Mouse (Mus musculus) heart, embryonic 13.5 days (tissue): ENCODE measurements at regions not wholly inside any gene's neighbourhood (a gene's known extent, or its start where the extent isn't known, plus 50 kb on each side); places are given as distances from the start of the nearest gene placed in this dataset.
A peak's percentile ranks its signal among the peaks of the same experiment; 100 is the strongest.

ENCODE experiments used
- ATAC-seq: fragments of 200-750 bp; cut with Nextera tagmentation; 2 replicates; pipeline ENCODE4 v1.8.0; 2017; ENCODE audit warnings: moderate TSS enrichment; ENCODE audit not compliant: insufficient number of reproducible peaks, low FRiP score, low TSS enrichment; ENCODE audit errors: extremely low read depth
- H3K27ac ChIP-seq: fragments of 300-500 bp; sonication (generic); replicated peaks from 2 replicates; pipeline ENCODE4 v1.5.1; 2015; ENCODE audit warnings: moderate library complexity, mild to moderate bottlenecking, inconsistent platforms
- H3K27me3 ChIP-seq: fragments of 300-500 bp; sonication (generic); replicated peaks from 2 replicates; pipeline ENCODE4 v1.6.1; 2015; ENCODE audit warnings: mild to moderate bottlenecking, inconsistent platforms
- H3K36me3 ChIP-seq: fragments of 300-500 bp; sonication (generic); 2 replicates; pipeline ENCODE4 v1.6.1; 2015; ENCODE audit warnings: mild to moderate bottlenecking, inconsistent platforms
- H3K4me1 ChIP-seq: fragments of 300-500 bp; sonication (generic); 2 replicates; pipeline ENCODE4 v1.6.1; 2015; ENCODE audit warnings: inconsistent platforms
- H3K4me2 ChIP-seq: fragments of 300-500 bp; sonication (generic); 2 replicates; pipeline ENCODE4 v1.6.1; 2015; ENCODE audit warnings: inconsistent platforms, mild to moderate bottlenecking, moderate library complexity
- H3K4me3 ChIP-seq: fragments of 300-500 bp; sonication (generic); 2 replicates; pipeline ENCODE4 v1.5.1; 2015; ENCODE audit warnings: moderate library complexity, mild to moderate bottlenecking, inconsistent platforms
- H3K9ac ChIP-seq: fragments of 300-500 bp; sonication (generic); 2 replicates; pipeline ENCODE4 v1.6.1; 2015; ENCODE audit warnings: inconsistent platforms, mild to moderate bottlenecking, moderate library complexity
- H3K9me3 ChIP-seq: fragments of 300-500 bp; sonication (generic); 2 replicates; pipeline ENCODE4 v1.6.1; 2016; ENCODE audit warnings: inconsistent platforms
- WGBS: fragments of 180-500 bp; shearing (Covaris S2); methylation state at CpG from one replicate; pipeline ENCODE4 v1.1.7; 2015; ENCODE audit warnings: mixed read lengths; 5-methylcytosine and 5-hydroxymethylcytosine counted together

- ATAC-seq: no peak
- Histone ChIP-seq H3K27ac (no peak overlapping the region), H3K36me3 (no peaks in the 10 kb centered on the region), H3K9me3 (no peaks in the 10 kb centered on the region), H3K9ac (peak overlapping the region; percentile 71), H3K27me3 (0 out of 2 replicates have a peak, but pooled peaks cover 5% of the 10 kb centered on the region), H3K4me3 (peak overlapping the region; percentile 44), H3K4me2 (peak overlapping the region; percentile 71), H3K4me1 (peaks cover 9% of the 10 kb centered on the region)
- 22% methylated on average over 16 of the region's 16 CpGs for WGBS
Measured at GRCm38 (mm10) chr8:109360904-109361303, 132.9 kb upstream of the Pmfbp1 start.

- H3K36me3 ChIP-seq: no peaks in the 10 kb centered on the region
- H3K9ac ChIP-seq: no peak overlapping the region
- WGBS: 65% methylated on average over 7 of the region's 7 CpGs
- no peak overlapping the region for H3K27ac ChIP-seq
- ATAC-seq: no peak
- no peak overlapping the region for H3K4me3 ChIP-seq
- peaks cover 9% of the 10 kb centered on the region for H3K4me1 ChIP-seq
- 0 out of 2 replicates have a peak, but pooled peaks cover 5% of the 10 kb centered on the region for H3K27me3 ChIP-seq
- H3K4me2 ChIP-seq: no peak overlapping the region
- H3K9me3 ChIP-seq: no peaks in the 10 kb centered on the region
Measured at GRCm38 (mm10) chr8:109361575-109362361, 132.1 kb upstream of the Pmfbp1 start.

GRCm38 (mm10) chr8:109363185-109363845 lies 130.5 kb upstream of the Pmfbp1 start:
- Histone ChIP-seq H3K4me1 (peaks cover 9% of the 10 kb centered on the region), H3K4me3 (no peak overlapping the region), H3K27ac (no peak overlapping the region), H3K36me3 (no peaks in the 10 kb centered on the region), H3K9ac (no peak overlapping the region), H3K9me3 (no peaks in the 10 kb centered on the region), H3K27me3 (0 out of 2 replicates have a peak, but pooled peaks cover 5% of the 10 kb centered on the region), H3K4me2 (no peak overlapping the region)
- WGBS: 86% methylated on average over 15 of the region's 15 CpGs
- no peak for ATAC-seq

- H3K4me2 ChIP-seq: no peak overlapping the region
- H3K9ac ChIP-seq: no peak overlapping the region
- H3K36me3 ChIP-seq: no peaks in the 10 kb centered on the region
- no peaks in the 10 kb centered on the region for H3K4me1 ChIP-seq
- no peak overlapping the region for H3K27ac ChIP-seq
- H3K27me3 ChIP-seq: no peaks in the 10 kb centered on the region
- 41% methylated on average over 2 of the region's 2 CpGs for WGBS
- ATAC-seq: no peak
- no peaks in the 10 kb centered on the region for H3K9me3 ChIP-seq
- H3K4me3 ChIP-seq: no peak overlapping the region
Measured at GRCm38 (mm10) chr8:109373977-109374376, 119.8 kb upstream of the Pmfbp1 start.

GRCm38 (mm10) chr8:109384881-109385280 lies 108.9 kb upstream of the Pmfbp1 start:
- Histone ChIP-seq H3K4me2 (no peak overlapping the region), H3K27ac (no peak overlapping the region), H3K36me3 (no peaks in the 10 kb centered on the region), H3K4me3 (no peak overlapping the region), H3K9ac (no peak overlapping the region), H3K4me1 (no peaks in the 10 kb centered on the region), H3K9me3 (no peaks in the 10 kb centered on the region), H3K27me3 (no peaks in the 10 kb centered on the region)
- ATAC-seq: no peak
- WGBS: 74% methylated on average over 3 of the region's 3 CpGs

GRCm38 (mm10) chr8:109395133-109395855 lies 98.5 kb upstream of the Pmfbp1 start:
- ATAC-seq: no peak
- Histone ChIP-seq H3K27ac (no peak overlapping the region), H3K27me3 (no peaks in the 10 kb centered on the region; the same call in 1 of the 2 replicates), H3K4me3 (no peak overlapping the region), H3K9me3 (no peaks in the 10 kb centered on the region), H3K4me1 (no peaks in the 10 kb centered on the region), H3K36me3 (no peaks in the 10 kb centered on the region), H3K4me2 (no peak overlapping the region), H3K9ac (no peak overlapping the region)
- 74% methylated on average over 6 of the region's 6 CpGs for WGBS

- no peaks in the 10 kb centered on the region; the same call in 1 of the 2 replicates for H3K27me3 ChIP-seq
- H3K36me3 ChIP-seq: no peaks in the 10 kb centered on the region
- H3K9me3 ChIP-seq: peaks cover 7% of the 10 kb centered on the region; the same call in 1 of the 2 replicates
- no peak for ATAC-seq
- H3K4me2 ChIP-seq: no peak overlapping the region
- H3K9ac ChIP-seq: no peak overlapping the region
- H3K4me1 ChIP-seq: no peaks in the 10 kb centered on the region
- H3K27ac ChIP-seq: no peak overlapping the region
- no peak overlapping the region for H3K4me3 ChIP-seq
- WGBS: 72% methylated on average over 11 of the region's 11 CpGs
Measured at GRCm38 (mm10) chr8:109399616-109400015, 94.2 kb upstream of the Pmfbp1 start.

- WGBS: 78% methylated on average over 5 of the region's 5 CpGs
- no peak overlapping the region for H3K4me2 ChIP-seq
Measured at GRCm38 (mm10) chr8:109400192-109400591, 93.6 kb upstream of the Pmfbp1 start.

GRCm38 (mm10) chr8:109407913-109408312 lies 85.9 kb upstream of the Pmfbp1 start:
- H3K4me3 ChIP-seq: no peak overlapping the region
- H3K27me3 ChIP-seq: no peaks in the 10 kb centered on the region
- H3K9ac ChIP-seq: no peak overlapping the region
- H3K4me2 ChIP-seq: no peak overlapping the region
- H3K36me3 ChIP-seq: no peaks in the 10 kb centered on the region
- H3K27ac ChIP-seq: no peak overlapping the region
- H3K4me1 ChIP-seq: no peaks in the 10 kb centered on the region
- 44% methylated on average over 5 of the region's 5 CpGs for WGBS
- H3K9me3 ChIP-seq: peaks cover 1% of the 10 kb centered on the region; the same call in 1 of the 2 replicates
- no peak for ATAC-seq

More at GRCm38 (mm10) chr8:109400192-109400591, 93.6 kb upstream of the Pmfbp1 start:
- Histone ChIP-seq H3K27ac (no peak overlapping the region), H3K27me3 (no peaks in the 10 kb centered on the region; the same call in 1 of the 2 replicates), H3K9me3 (peaks cover 7% of the 10 kb centered on the region; the same call in 1 of the 2 replicates), H3K36me3 (no peaks in the 10 kb centered on the region), H3K4me1 (no peaks in the 10 kb centered on the region), H3K4me3 (no peak overlapping the region), H3K9ac (no peak overlapping the region)
- no peak for ATAC-seq

- no peak overlapping the region for H3K27ac ChIP-seq
- no peak for ATAC-seq
- no peak overlapping the region for H3K4me3 ChIP-seq
- H3K27me3 ChIP-seq: no peaks in the 10 kb centered on the region
- H3K9ac ChIP-seq: no peak overlapping the region
- no peaks in the 10 kb centered on the region for H3K9me3 ChIP-seq
- no peaks in the 10 kb centered on the region for H3K36me3 ChIP-seq
- no peak overlapping the region for H3K4me2 ChIP-seq
- 78% methylated on average over 6 of the region's 6 CpGs for WGBS
- no peaks in the 10 kb centered on the region for H3K4me1 ChIP-seq
Measured at GRCm38 (mm10) chr8:109410531-109410930, 83.3 kb upstream of the Pmfbp1 start.

GRCm38 (mm10) chr8:109413386-109413785 lies 80.4 kb upstream of the Pmfbp1 start:
- Histone ChIP-seq H3K4me3 (no peak overlapping the region), H3K9me3 (no peaks in the 10 kb centered on the region), H3K36me3 (no peaks in the 10 kb centered on the region), H3K4me1 (peaks cover 7% of the 10 kb centered on the region), H3K4me2 (no peak overlapping the region), H3K27ac (no peak overlapping the region), H3K27me3 (no peaks in the 10 kb centered on the region), H3K9ac (no peak overlapping the region)
- WGBS: 84% methylated on average over 5 of the region's 5 CpGs
- ATAC-seq: no peak
